Mouse (Mus musculus) WW6 (cell line): Measurements from ENCODE around the gene Dnaja3.
"Not testable (repeated sequence)": the region's sequence is repeated elsewhere in the genome, so short reads cannot be mapped to it uniquely, and the experiment has no call there.

Source experiments
- DNase-seq: peaks from one replicate; pipeline ENCODE4 v3.0.0-alpha.2; 2013; ENCODE audit warnings: low read depth, low spot score

Dnaja3 gene

DNA sequence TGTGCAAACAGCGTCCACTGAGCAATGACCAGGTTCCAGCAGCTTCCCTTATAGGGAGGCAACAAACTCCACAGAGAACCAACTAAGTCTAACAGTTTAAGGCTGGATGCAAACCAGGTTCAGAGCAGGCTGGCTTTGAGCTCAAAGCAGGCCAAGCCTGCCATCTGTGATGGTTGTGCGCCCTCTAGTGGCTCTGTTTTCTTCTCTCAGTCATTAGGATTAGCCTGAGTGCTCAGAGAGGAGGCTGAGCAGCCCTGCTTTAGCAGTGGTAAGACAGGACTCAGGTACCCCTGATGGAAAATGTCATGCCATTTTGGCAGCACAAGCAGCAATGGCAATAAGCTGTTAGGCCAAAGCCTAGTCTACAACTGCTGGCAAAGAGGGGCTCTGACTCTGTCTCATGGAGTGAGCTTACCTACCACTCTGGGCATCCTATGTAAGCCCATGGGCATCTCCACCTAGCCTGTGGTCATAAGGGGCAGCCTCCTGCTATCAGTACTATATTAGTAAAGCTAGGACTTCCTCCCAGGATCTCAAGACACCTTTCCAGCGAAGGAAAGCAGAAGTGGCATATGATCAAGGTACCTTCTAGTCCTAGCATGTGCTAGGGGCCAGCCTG lies 27.5 kb downstream of the Dnaja3 start:
- DNase-seq = no peak

GRCm38 (mm10) chr16:4670317-4670716 lies 30.5 kb downstream of the Dnaja3 start:
- DNase-seq = no peak

GRCm38 (mm10) chr16:4674091-4674490 lies 34.3 kb downstream of the Dnaja3 start:
- no peak for DNase-seq

DNA sequence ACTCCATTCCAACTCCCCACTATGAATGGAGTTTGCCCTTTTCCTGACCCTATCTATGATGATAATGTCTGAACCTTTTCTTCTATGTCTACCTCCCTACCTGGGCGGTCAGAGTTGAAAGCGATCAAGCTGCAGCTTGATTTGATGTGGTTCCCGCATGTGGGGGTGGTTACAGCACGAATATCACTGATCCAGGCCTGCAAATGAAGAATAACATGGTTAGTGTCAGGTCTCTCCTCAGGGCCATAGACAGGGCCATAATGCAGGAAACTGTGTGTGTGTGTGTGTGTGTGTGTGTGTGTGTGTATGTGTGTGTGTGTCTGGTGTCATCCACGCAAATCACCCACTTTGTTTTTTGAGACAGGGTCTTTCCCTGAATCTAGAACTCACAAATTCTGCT lies 37.0 kb downstream of the Dnaja3 start:
- DNase-seq = no peak

DNA sequence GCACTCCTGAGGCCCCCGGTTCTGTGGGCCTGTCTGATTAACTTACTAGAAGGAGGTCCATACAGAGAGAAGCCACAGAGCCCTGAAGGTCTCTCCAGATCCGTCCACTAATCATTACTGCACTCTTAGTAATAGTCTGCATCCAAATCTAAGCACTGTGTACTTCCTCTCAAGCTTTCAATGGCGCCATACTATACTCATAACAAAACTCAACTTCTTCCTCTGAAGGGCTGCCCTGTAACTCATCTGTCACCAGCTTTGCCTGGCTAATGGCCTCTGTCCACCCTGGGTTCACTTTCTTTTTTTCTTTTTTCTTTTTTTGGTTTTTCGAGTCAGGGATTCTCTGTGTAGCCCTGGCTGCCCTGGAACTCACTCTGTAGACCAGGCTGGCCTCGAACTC lies 38.3 kb downstream of the Dnaja3 start:
- no peak for DNase-seq

DNA sequence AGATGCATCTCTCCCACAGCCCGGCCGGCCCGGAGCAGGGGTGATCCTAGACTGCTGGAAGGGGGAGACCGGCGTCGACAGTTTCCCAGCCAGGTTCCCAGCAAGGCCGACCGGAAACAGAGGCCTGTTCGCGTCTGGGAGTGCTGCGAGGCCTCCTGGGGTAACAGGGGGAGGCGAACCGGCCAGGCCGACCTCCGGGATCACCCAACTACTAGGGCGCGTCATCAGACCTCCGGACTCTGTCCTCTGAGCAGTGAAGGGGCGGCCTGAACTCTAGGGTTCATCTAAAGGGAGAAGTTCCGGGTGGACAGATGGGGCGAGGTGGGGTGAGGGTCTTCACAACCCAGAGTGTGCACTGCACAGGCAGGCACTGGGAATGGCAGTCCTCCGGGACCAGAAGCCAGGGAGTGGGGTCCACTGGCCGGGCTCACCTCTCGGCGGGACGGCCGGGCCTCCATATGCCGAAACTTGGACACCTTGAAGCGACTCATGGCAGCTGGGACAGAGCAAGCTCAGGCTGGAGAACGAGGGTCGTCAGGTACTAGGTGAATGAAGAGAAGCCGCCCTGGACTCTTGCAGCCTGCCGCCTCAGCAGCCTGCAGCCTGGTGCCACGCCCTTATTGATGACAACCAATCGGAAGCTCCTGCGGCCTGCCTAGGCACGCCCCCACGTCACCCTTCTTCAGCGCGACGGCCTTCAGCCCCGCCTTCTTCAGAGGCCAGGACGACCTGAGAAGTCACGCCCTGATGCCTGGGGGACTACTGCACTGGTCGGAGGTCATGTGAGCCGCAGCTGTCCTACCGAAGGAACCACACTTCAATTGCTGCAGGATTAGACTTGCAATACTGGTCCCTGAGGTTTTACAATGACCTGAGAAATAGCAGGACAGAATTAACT lies 39.6 kb downstream of the Dnaja3 start, which contains the start of gene Coro7:
TSS of gene Coro7 (minus strand) at position 657 of the 898 bp plus-strand sequence.
- peak; percentile 91 for DNase-seq

DNA sequence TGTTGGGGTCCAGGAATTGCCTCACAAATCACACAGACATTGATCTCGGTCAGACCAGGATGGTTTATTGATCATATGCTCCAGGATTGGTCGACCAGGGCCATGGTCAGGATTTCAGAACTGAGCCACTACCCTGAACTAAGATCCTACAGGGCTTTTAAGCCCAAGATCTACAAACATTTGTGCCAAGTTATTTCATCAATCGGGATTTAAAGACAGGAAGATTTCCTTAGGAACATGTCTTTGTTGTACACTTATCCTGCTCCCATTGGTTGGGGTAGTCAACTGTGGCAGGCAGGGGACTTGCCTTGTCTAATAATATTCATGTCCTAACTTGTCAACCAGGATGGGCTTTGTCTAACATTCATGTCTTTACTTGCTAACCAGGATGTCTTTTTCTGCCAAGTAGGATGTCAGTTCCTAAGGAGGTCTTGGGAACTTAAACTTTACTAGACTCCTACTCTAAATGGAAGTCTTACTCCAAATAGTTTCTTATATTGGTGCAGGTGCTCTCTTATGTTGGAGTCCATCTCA lies 41.2 kb downstream of the Dnaja3 start:
- DNase-seq = not testable (repeated sequence)

DNA sequence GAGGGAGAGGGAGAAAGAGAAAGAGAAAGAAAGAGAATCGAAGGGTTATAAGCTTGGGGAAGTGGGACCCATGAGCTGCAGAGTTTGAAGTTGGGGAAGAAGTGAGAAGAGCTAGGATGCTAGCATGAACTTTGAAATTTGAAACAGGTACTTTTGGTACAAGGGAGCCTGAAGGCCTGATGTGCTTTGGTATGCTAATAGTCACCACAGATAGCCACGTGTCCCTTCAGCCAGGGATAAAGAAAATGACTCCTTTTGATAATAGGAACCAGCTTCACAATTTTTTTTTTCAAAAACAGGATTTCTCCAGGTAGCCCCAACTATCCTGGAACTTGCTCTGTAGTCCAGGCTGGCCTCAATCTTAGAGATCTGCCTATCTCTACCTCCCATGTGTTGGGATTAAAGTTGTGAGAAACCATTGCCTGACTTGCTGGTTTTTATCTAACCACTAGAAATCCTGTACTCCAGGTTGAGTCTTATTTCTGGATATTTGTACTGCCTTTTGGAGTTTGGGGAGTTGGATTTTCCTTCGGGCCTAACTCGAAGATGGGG lies 42.9 kb downstream of the Dnaja3 start:
- no peak for DNase-seq

DNA sequence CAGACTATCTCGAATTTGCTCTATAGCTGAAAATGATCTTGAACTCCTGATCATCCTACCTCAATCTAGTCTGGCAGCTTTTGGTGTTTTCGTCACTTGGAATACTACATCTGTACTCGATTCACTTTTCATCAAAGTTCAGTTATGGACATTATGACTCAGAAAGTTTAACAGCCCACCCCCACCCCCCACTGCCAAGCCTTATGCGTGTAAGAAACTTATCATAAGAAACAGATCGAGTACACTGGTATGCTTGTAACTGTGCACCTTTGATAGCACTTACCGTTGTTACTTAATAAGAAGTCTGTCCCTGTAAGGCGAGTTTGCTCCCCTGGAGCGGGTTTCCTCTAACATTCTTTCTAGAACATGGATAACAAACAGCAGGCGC lies 43.4 kb downstream of the Dnaja3 start:
- no peak for DNase-seq

DNA sequence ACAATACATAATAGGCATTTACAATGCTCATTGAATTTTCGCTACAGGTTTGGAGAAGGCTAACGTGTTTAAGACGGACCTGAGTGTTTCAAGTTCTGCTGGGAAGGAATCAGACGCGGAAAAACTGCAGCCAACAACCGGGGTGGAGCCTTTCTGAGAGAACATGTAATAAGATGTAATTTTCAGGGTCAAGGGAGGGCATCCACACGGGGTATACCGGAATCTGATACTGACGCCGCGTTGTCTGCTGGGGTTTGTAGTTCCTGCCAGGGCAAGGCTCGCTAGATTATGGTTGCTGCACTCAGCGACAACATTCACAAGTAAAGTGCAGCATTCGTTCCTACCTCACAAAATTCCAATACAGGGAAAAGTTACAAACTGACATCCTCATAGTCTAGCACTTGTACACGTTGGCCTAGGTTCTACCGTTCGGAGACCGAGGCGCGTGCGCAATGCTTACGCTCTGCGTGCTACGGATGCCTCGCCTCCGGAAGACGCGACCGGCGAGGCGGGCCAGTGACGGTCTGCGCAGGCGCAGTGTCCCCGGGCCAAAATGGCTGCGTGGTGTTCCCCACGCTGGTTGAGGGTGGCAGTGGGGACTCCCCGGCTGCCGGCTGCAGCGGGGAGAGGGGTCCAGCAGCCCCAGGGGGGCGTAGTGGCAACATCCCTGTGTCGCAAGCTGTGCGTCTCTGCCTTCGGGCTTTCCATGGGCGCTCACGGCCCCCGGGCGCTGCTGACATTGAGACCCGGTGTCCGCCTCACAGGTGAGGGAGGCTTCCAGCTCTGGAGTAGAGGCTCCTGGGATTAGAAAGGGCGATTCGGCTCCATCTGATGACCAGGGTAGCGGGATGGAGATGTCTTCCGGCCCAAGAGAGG lies 44.0 kb downstream of the Dnaja3 start:
- DNase-seq = peak; percentile 86

GRCm38 (mm10) chr16:4684457-4684791 lies 44.6 kb downstream of the Dnaja3 start:
- no peak for DNase-seq

GRCm38 (mm10) chr16:4689371-4689770 lies 49.6 kb downstream of the Dnaja3 start:
- DNase-seq = not testable (repeated sequence)

GRCm38 (mm10) chr16:4701211-4701610 lies 61.4 kb downstream of the Dnaja3 start:
- DNase-seq = no peak

GRCm38 (mm10) chr16:4702646-4703045 lies 62.9 kb downstream of the Dnaja3 start:
- no peak for DNase-seq

DNA sequence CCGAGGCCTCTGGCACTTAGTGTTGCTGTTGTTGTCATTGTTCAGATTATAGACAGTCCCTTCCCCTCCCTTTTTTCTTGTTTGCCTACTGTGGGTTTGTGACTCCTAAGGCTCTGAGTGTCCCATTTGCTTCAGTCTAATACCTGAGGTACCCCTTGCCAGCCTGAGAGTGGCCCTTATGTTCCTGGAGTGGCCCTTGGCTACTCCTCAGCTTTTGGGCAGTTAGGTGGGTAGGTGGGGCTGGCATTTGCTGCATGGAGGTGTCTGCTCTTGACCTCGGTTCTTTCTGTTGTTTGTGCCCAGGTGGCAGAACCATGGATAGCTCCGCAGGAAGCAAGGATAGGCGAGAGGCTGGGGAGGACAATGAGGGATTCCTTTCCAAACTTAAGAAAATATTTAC lies 65.8 kb downstream of the Dnaja3 start:
- DNase-seq = no peak

DNA sequence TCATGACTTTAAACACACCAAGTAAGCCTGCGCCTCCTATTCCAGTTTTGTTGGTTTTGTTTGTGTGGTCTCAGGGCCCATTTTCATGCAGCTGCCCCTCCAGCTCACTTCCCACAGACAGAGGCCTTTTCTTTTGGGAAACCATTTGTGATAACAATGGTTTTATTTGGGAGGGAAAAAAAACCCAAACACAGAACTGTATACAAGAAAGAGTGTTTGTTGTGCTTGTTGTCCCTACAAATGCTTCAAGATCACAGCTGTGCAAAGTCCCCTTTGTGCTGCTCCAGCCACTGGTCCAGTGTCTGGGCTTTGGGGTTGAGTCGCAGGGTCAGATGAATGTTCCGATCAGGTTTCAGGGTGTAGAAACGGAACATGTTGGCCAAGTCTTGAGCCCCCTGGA lies 71.4 kb downstream of the Dnaja3 start:
- DNase-seq = no peak

GRCm38 (mm10) chr16:4713861-4714710 lies 74.3 kb downstream of the Dnaja3 start:
- DNase-seq = no peak

DNA sequence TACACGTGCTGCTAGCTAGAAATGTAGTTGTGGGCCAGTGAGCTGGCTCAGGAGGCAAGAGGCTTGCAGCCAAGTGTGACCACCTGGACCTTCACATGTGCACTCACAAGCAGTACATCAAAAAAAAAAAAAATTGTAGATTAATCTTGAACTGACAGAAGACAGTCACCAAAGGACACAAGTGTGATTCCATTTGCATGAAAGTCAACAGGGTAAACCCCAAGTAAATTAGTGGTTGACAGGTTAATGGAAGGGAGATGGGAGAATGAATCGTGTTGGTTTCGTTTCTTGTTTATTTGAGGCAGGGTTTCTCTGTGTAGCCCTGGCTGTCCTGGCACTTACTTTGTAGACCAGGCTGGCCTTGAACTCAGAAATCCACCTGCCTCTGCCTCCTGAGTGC lies 78.1 kb downstream of the Dnaja3 start:
- no peak for DNase-seq

DNA sequence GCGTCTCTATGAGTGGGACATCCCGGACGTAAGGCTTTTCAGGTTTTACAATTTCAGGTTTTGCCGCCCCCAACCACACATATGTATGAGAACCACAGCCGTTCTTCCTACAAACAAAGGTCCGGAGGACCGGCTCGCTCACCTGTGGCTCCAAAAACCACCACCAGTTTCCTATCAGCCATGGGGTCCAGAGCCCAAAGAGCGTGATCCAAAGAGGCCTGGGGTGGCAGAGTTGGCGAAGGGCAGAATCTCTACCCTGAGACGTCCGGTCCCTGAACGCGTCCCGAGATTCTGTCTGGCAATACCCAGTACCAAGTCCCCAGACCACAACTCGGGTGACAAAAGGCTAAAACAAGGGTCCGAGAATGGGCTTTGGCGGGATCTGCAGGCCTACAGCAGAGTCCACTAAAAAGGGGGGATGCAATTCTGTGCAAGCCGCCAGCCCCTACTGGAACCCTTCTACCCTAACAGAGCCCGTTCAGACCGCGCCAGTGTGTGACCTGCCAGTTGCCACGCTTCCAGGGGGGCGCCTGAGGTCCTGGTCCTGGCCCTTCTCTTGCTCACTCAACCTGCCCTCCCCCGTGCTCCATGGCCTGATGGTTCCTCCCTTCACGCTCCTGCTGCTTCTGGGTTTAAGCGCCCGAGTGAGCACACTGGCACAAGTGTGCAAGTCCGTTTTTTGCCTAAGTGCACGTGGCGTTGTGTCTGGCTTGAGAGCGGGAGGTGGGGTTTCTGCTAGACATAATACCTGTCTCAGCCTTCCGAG lies 79.1 kb downstream of the Dnaja3 start, which contains the start of gene Nmral1:
TSS of gene Nmral1 (minus strand) at position 604 of the 766 bp plus-strand sequence.
- DNase-seq = peak; percentile 40
